Mouse (Mus musculus): Measurements from ENCODE around the gene Arpc1b.

GRCm38 (mm10) chr5:145096195-145096594, 17.8 kb upstream of the Arpc1b start:
- TF ChIP-seq CTCF (IDR thresholded peaks at IDR 0.05): no peak
- TF ChIP-seq EP300 (IDR thresholded peaks at IDR 0.05): no peak
